Mouse (Mus musculus) B cell, adult 2 months (primary cell): Measurements from ENCODE around the gene Gbp8.
A peak's percentile ranks its signal among the peaks of the same experiment; 100 is the strongest.

Source experiments
- DNase-seq, 2 experiments: peaks; one replicate each; pipeline ENCODE4 v3.0.0; 2022

Gene Gbp8

GRCm38 (mm10) chr5:105055279-105055678 lies 84.1 kb downstream of the Gbp8 start:
- no peak for DNase-seq

- peak; percentile 56 to 61 for DNase-seq
These were observed 85.7 kb downstream of the Gbp8 start for GRCm38 (mm10) chr5:105053471-105054169.

GRCm38 (mm10) chr5:105032362-105032761 lies 107.0 kb downstream of the Gbp8 start:
- DNase-seq = peak; percentile 13 to 38

- DNase-seq = no peak
These were observed 126.8 kb downstream of the Gbp8 start for GRCm38 (mm10) chr5:105012551-105012950.

DNA sequence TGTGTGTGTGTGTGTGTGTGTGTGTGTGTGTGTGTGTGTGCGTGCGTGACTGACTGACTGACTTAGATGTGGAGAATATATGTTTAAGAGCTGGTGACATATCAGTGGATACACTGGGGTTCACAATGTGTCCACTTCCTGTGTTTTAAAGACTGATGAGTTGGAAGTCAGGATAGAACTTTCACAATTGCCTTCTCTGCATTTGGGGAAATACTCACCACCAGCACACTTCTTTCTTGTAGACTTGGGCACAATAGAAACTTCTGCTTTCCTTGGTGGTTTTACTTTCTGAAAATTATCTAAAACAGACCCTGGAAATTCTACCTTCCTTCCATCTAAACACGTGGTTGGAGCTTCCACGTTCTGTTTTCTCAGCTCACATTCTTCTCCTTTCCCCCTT lies 127.8 kb downstream of the Gbp8 start:
- no peak for DNase-seq

- DNase-seq = no peak
These were observed 129.0 kb downstream of the Gbp8 start for GRCm38 (mm10) chr5:105010376-105010775.

GRCm38 (mm10) chr5:104989411-104989810 lies 149.9 kb downstream of the Gbp8 start:
- no peak for DNase-seq

GRCm38 (mm10) chr5:104988000-104988399 lies 151.3 kb downstream of the Gbp8 start:
- no peak for DNase-seq

GRCm38 (mm10) chr5:104986706-104987105 lies 152.6 kb downstream of the Gbp8 start:
- DNase-seq = peak; percentile 59 to 64

DNA sequence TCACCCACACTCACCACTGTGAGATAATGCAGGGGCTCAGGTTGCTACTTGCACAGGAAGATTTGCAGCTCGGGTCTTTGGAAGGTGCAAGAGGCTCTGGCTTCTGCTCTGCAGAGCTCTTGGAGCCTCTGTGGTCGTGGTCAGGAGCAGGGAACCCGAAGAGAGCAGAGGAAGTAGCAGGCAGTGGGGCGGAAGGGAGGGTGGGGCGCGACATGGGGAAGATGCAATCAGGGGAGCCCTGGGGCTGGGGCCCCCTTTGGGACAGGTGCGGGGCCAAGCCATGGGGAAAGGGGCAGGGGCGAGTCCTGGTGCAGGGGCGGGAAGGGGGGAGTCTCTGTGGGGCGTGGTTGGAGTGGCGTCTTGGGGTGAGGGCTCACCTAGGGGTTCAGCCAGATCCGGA lies 156.8 kb downstream of the Gbp8 start, which contains the start of gene Abcg3:
Gene Abcg3, minus strand, starts transcription at position 184 of the 400 bp plus-strand sequence.
- peak; percentile 32 to 37 for DNase-seq

- DNase-seq = no peak
These were observed 160.3 kb downstream of the Gbp8 start for GRCm38 (mm10) chr5:104979040-104979513.
